Mouse (Mus musculus): ENCODE measurements around the gene Olfr283. TPM values are rescaled to one million over a fixed set of nuclear protein-coding genes. Genes with fewer than 3 reads are reported as not detected.
"Not testable (repeated sequence)": the region's sequence is repeated elsewhere in the genome, so short reads cannot be mapped to it uniquely, and the experiment has no call there.

Olfr283 gene
- not detected in 2 replicates for polyA plus RNA-seq (2015; fragmentation: Nextera tagmentation; extraction: Ambion mirVana)

- Histone ChIP-seq H3K36me3 (ENCODE audit: insufficient read depth, low read length) (no peaks in the 10 kb centered on the region), H3K4me2 (ENCODE audit: low read length) (no peak within 1 kb of the TSS), H3K4me3 (replicated peaks; ENCODE audit: low read depth, low read length) (no peak within 1 kb of the TSS), H3K9me3 (replicated peaks; ENCODE audit: low read length) (no peaks in the 10 kb centered on the region), H3K27me3 (ENCODE audit: insufficient read depth, low read length) (no peaks in the 10 kb centered on the region), H3K27ac (no peak within 1 kb of the TSS), H3K9ac (ENCODE audit: low read depth, low read length) (no peak within 1 kb of the TSS), H3K4me1 (replicated peaks; ENCODE audit: insufficient read depth, low read length) (no peaks in the 10 kb centered on the region)
- DNase-seq (ENCODE audit: low spot score): no peak
- WGBS: 87% methylated on average over 6 of the region's 6 CpGs
- TF ChIP-seq CTCF (IDR thresholded peaks at IDR 0.05; ENCODE audit: low read depth): no peak
- ATAC-seq (replicated peaks; ENCODE audit: low FRiP score, low read depth): no peak
Measured at GRCm38 (mm10) chr15:98380846-98381245, at the start of gene Olfr283. Gene Olfr283, minus strand, starts transcription at chr15:98380946.

- H3K4me2 ChIP-seq (ENCODE audit: low read length): no peak overlapping the region
- H3K4me1 ChIP-seq (replicated peaks; ENCODE audit: insufficient read depth, low read length): no peaks in the 10 kb centered on the region
- DNase-seq (ENCODE audit: low spot score) (no peak), ATAC-seq (replicated peaks; ENCODE audit: low FRiP score, low read depth) (no peak)
- H3K36me3 ChIP-seq (ENCODE audit: insufficient read depth, low read length): no peaks in the 10 kb centered on the region
- no peaks in the 10 kb centered on the region for H3K27me3 ChIP-seq (ENCODE audit: insufficient read depth, low read length)
- no peak overlapping the region for H3K27ac ChIP-seq
- H3K9me3 ChIP-seq (replicated peaks; ENCODE audit: low read length): no peaks in the 10 kb centered on the region
- no peak overlapping the region for H3K9ac ChIP-seq (ENCODE audit: low read depth, low read length)
- TF ChIP-seq CTCF (IDR thresholded peaks at IDR 0.05; ENCODE audit: low read depth): no peak
- 33% methylated on average over 7 of the region's 7 CpGs for WGBS
- no peak overlapping the region for H3K4me3 ChIP-seq (replicated peaks; ENCODE audit: low read depth, low read length)
Measured at GRCm38 (mm10) chr15:98425188-98425587, 44.4 kb upstream of the Olfr283 start.

GRCm38 (mm10) chr15:98424753-98425152 is 44.0 kb upstream of the Olfr283 start:
- no peak overlapping the region for H3K4me2 ChIP-seq (ENCODE audit: low read length)
- WGBS: 27% methylated on average over 6 of the region's 6 CpGs
- no peak overlapping the region for H3K27ac ChIP-seq
- no peak for TF ChIP-seq CTCF (IDR thresholded peaks at IDR 0.05; ENCODE audit: low read depth)
- H3K4me3 ChIP-seq (replicated peaks; ENCODE audit: low read depth, low read length): no peak overlapping the region
- DNase-seq (ENCODE audit: low spot score) (no peak), ATAC-seq (replicated peaks; ENCODE audit: low FRiP score, low read depth) (no peak)
- H3K4me1 ChIP-seq (replicated peaks; ENCODE audit: insufficient read depth, low read length): no peaks in the 10 kb centered on the region
- H3K9me3 ChIP-seq (replicated peaks; ENCODE audit: low read length): no peaks in the 10 kb centered on the region
- H3K27me3 ChIP-seq (ENCODE audit: insufficient read depth, low read length): no peaks in the 10 kb centered on the region
- H3K36me3 ChIP-seq (ENCODE audit: insufficient read depth, low read length): no peaks in the 10 kb centered on the region
- H3K9ac ChIP-seq (ENCODE audit: low read depth, low read length): no peak overlapping the region

GRCm38 (mm10) chr15:98424326-98424725 is 43.6 kb upstream of the Olfr283 start:
- H3K4me2 ChIP-seq (ENCODE audit: low read length): no peak overlapping the region
- H3K4me3 ChIP-seq (replicated peaks; ENCODE audit: low read depth, low read length): no peak overlapping the region
- no peaks in the 10 kb centered on the region for H3K9me3 ChIP-seq (replicated peaks; ENCODE audit: low read length)
- no peaks in the 10 kb centered on the region for H3K36me3 ChIP-seq (ENCODE audit: insufficient read depth, low read length)
- DNase-seq (ENCODE audit: low spot score) (no peak), ATAC-seq (replicated peaks; ENCODE audit: low FRiP score, low read depth) (no peak)
- H3K27me3 ChIP-seq (ENCODE audit: insufficient read depth, low read length): no peaks in the 10 kb centered on the region
- 56% methylated on average over 14 of the region's 14 CpGs for WGBS
- no peaks in the 10 kb centered on the region for H3K4me1 ChIP-seq (replicated peaks; ENCODE audit: insufficient read depth, low read length)
- no peak overlapping the region for H3K9ac ChIP-seq (ENCODE audit: low read depth, low read length)
- no peak for TF ChIP-seq CTCF (IDR thresholded peaks at IDR 0.05; ENCODE audit: low read depth)
- no peak overlapping the region for H3K27ac ChIP-seq

- Histone ChIP-seq H3K27ac (no peak overlapping the region), H3K4me1 (replicated peaks; ENCODE audit: insufficient read depth, low read length) (no peaks in the 10 kb centered on the region), H3K9me3 (replicated peaks; ENCODE audit: low read length) (no peaks in the 10 kb centered on the region), H3K4me3 (replicated peaks; ENCODE audit: low read depth, low read length) (no peak overlapping the region), H3K9ac (ENCODE audit: low read depth, low read length) (no peak overlapping the region), H3K36me3 (ENCODE audit: insufficient read depth, low read length) (no peaks in the 10 kb centered on the region), H3K4me2 (ENCODE audit: low read length) (no peak overlapping the region), H3K27me3 (ENCODE audit: insufficient read depth, low read length) (no peaks in the 10 kb centered on the region)
- TF ChIP-seq CTCF (IDR thresholded peaks at IDR 0.05; ENCODE audit: low read depth): no peak
- WGBS: 60% methylated on average over 4 of the region's 4 CpGs
- ATAC-seq (replicated peaks; ENCODE audit: low FRiP score, low read depth) (no peak), DNase-seq (ENCODE audit: low spot score) (no peak)
Measured at GRCm38 (mm10) chr15:98420897-98421296, 40.2 kb upstream of the Olfr283 start.

GRCm38 (mm10) chr15:98418096-98418495 is 37.4 kb upstream of the Olfr283 start:
- no peak overlapping the region for H3K4me2 ChIP-seq (ENCODE audit: low read length)
- no peaks in the 10 kb centered on the region for H3K27me3 ChIP-seq (ENCODE audit: insufficient read depth, low read length)
- no peak overlapping the region for H3K9ac ChIP-seq (ENCODE audit: low read depth, low read length)
- WGBS: 71% methylated on average over 7 of the region's 7 CpGs
- TF ChIP-seq CTCF (IDR thresholded peaks at IDR 0.05; ENCODE audit: low read depth): no peak
- no peak overlapping the region for H3K27ac ChIP-seq
- no peaks in the 10 kb centered on the region for H3K36me3 ChIP-seq (ENCODE audit: insufficient read depth, low read length)
- H3K4me3 ChIP-seq (replicated peaks; ENCODE audit: low read depth, low read length): no peak overlapping the region
- ATAC-seq (replicated peaks; ENCODE audit: low FRiP score, low read depth) (no peak), DNase-seq (ENCODE audit: low spot score) (no peak)
- H3K4me1 ChIP-seq (replicated peaks; ENCODE audit: insufficient read depth, low read length): no peaks in the 10 kb centered on the region
- H3K9me3 ChIP-seq (replicated peaks; ENCODE audit: low read length): no peaks in the 10 kb centered on the region

- not testable (repeated sequence) for H3K4me3 ChIP-seq (replicated peaks; ENCODE audit: low read depth, low read length); H3K9me3 ChIP-seq (replicated peaks; ENCODE audit: low read length); H3K9ac ChIP-seq (ENCODE audit: low read depth, low read length); H3K4me2 ChIP-seq (ENCODE audit: low read length); ATAC-seq (replicated peaks; ENCODE audit: low FRiP score, low read depth); DNase-seq (ENCODE audit: low spot score); H3K36me3 ChIP-seq (ENCODE audit: insufficient read depth, low read length); H3K27ac ChIP-seq; H3K4me1 ChIP-seq (replicated peaks; ENCODE audit: insufficient read depth, low read length); H3K27me3 ChIP-seq (ENCODE audit: insufficient read depth, low read length)
- TF ChIP-seq CTCF (IDR thresholded peaks at IDR 0.05; ENCODE audit: low read depth): peak; percentile 52
- WGBS: 50% methylated on average over 1 of the region's 3 CpGs
Measured at GRCm38 (mm10) chr15:98417285-98417684, 36.5 kb upstream of the Olfr283 start.

GRCm38 (mm10) chr15:98416802-98417201 is 36.1 kb upstream of the Olfr283 start:
- not testable (repeated sequence) for H3K4me1 ChIP-seq (replicated peaks; ENCODE audit: insufficient read depth, low read length); H3K9me3 ChIP-seq (replicated peaks; ENCODE audit: low read length); H3K27ac ChIP-seq; H3K36me3 ChIP-seq (ENCODE audit: insufficient read depth, low read length); H3K9ac ChIP-seq (ENCODE audit: low read depth, low read length); H3K4me3 ChIP-seq (replicated peaks; ENCODE audit: low read depth, low read length); ATAC-seq (replicated peaks; ENCODE audit: low FRiP score, low read depth); H3K27me3 ChIP-seq (ENCODE audit: insufficient read depth, low read length); DNase-seq (ENCODE audit: low spot score); H3K4me2 ChIP-seq (ENCODE audit: low read length)

Measured in kidney, postnatal 0 days (tissue).